Mouse (Mus musculus): ENCODE measurements around the gene Ephb2.

- TF ChIP-seq POLR2A (IDR thresholded peaks at IDR 0.05; ENCODE audit: borderline replicate concordance, extremely low read depth, low read depth, low read length) (no peak), CTCF (IDR thresholded peaks at IDR 0.05; ENCODE audit: insufficient read depth, low read length) (no peak)
Observed at GRCm38 (mm10) chr4:136701236-136701635, 134.6 kb downstream of the Ephb2 start.

Measured in lung, adult 2 months (tissue).